Mouse (Mus musculus): Measurements from ENCODE around the gene Tnni3. TPM values are rescaled to one million over a fixed set of nuclear protein-coding genes. Genes with fewer than 3 reads are reported as not detected.

Tnni3 gene
- polyA plus RNA-seq, 1 experiment, result 1,187 TPM

DNA sequence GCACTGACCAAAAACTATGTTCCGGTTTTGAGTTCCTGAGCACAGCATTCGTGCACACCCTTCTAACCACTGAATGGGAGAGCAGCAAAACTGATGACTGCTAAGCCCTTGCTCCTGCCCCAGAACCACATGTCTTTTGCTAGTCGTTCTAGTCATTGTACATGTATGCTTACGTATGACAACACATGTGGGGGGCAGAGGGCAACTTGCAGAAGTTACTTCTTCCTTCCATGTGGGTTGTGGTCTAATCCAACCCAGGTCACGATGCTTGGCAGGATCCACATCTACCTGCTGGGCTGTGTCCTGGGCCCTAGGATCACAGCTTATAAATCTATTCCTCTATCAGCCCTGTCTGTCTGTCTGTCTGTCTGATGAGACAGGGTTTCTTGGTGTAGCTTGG is 20.2 kb downstream of the Tnni3 start:
- peaks cover 19% of the 10 kb centered on the region for H3K4me1 ChIP-seq (replicated peaks; ENCODE audit: control insufficient read depth, insufficient read depth, low read length)
- no peak overlapping the region for H3K4me3 ChIP-seq (ENCODE audit: control insufficient read depth, insufficient read depth, low read length)
- H3K36me3 ChIP-seq (ENCODE audit: control insufficient read depth, insufficient read depth, low read length), result no peaks in the 10 kb centered on the region
- H3K27me3 ChIP-seq (ENCODE audit: control insufficient read depth, insufficient read depth, low read length), result no peaks in the 10 kb centered on the region
- 79% methylated on average over 5 of the region's 5 CpGs for WGBS
- no peak overlapping the region for H3K27ac ChIP-seq (ENCODE audit: control insufficient read depth, insufficient read depth, low read length)
- no peak for DNase-seq
- no peak for TF ChIP-seq CTCF (IDR thresholded peaks at IDR 0.05; ENCODE audit: borderline replicate concordance, control insufficient read depth, extremely low read depth, insufficient read depth, low read length, poor library complexity)
- no peak for TF ChIP-seq POLR2A (IDR thresholded peaks at IDR 0.05; ENCODE audit: control insufficient read depth, extremely low read depth, insufficient read depth, low read length, poor library complexity)

DNA sequence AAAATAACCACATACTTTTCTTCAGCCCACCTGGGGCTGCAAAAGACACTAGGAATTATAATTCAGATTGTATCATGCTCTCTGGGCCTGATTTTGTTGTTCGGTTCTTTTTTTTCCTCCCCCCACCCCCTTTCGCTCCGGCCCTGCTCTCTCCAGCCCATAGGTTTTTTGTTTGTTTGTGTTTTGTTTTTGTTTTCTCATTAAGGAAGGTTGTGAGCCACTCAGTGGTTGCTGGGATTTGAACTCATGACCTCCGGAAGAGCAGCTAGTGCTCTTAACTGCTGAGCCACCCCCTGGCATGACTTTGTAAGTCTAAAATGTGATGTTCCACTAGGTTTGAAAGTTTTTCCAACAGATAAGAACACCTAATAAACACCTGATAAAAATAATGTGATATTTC is 20.9 kb downstream of the Tnni3 start:
- Histone ChIP-seq H3K27me3 (ENCODE audit: control insufficient read depth, insufficient read depth, low read length) (no peaks in the 10 kb centered on the region), H3K36me3 (ENCODE audit: control insufficient read depth, insufficient read depth, low read length) (no peaks in the 10 kb centered on the region), H3K4me3 (ENCODE audit: control insufficient read depth, insufficient read depth, low read length) (no peak overlapping the region), H3K4me1 (replicated peaks; ENCODE audit: control insufficient read depth, insufficient read depth, low read length) (peaks cover 22% of the 10 kb centered on the region), H3K27ac (ENCODE audit: control insufficient read depth, insufficient read depth, low read length) (no peak overlapping the region)
- no peak for DNase-seq
- WGBS, result 91% methylated on average over 4 of the region's 4 CpGs
- TF ChIP-seq CTCF (IDR thresholded peaks at IDR 0.05; ENCODE audit: borderline replicate concordance, control insufficient read depth, extremely low read depth, insufficient read depth, low read length, poor library complexity), result no peak
- TF ChIP-seq POLR2A (IDR thresholded peaks at IDR 0.05; ENCODE audit: control insufficient read depth, extremely low read depth, insufficient read depth, low read length, poor library complexity), result no peak

DNA sequence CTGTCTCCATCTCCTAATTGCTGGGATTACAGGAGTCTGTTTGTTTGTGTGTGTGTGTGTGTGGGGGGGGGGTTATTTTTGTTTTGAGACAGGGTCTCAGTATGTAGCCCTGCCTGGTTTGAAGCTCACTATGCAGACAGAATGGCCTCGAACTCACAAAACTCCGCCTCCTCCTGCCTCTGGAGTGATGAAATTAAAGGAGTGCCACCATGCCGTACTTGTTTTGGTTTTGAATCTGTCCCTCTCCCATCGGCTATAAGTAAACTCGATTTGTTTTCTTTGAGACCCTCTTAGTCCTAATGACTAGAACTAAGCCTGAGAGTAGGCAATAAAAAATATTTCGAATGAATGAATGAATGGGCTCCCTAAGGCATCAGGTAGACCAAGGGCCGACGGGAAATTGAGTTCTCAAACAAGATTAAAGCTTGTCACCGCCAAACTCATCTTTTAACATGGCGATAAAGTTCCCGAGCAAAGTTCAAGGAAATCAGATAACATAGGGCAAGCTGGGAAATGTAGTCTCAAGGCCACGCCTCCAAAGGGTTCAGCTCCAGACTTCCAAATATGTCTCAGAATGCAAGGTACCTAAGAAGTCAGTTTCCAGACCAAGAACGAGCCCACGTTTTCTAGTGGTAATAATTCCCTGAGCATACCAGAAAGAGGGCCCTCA is 21.5 kb downstream of the Tnni3 start:
- TF ChIP-seq POLR2A (IDR thresholded peaks at IDR 0.05; ENCODE audit: control insufficient read depth, extremely low read depth, insufficient read depth, low read length, poor library complexity) (no peak), CTCF (IDR thresholded peaks at IDR 0.05; ENCODE audit: borderline replicate concordance, control insufficient read depth, extremely low read depth, insufficient read depth, low read length, poor library complexity) (no peak)
- peak; percentile 30 for DNase-seq
- H3K4me1 ChIP-seq (replicated peaks; ENCODE audit: control insufficient read depth, insufficient read depth, low read length), result peaks cover 22% of the 10 kb centered on the region
- no peaks in the 10 kb centered on the region for H3K36me3 ChIP-seq (ENCODE audit: control insufficient read depth, insufficient read depth, low read length)
- no peaks in the 10 kb centered on the region for H3K27me3 ChIP-seq (ENCODE audit: control insufficient read depth, insufficient read depth, low read length)
- no peak overlapping the region for H3K4me3 ChIP-seq (ENCODE audit: control insufficient read depth, insufficient read depth, low read length)
- no peak overlapping the region for H3K27ac ChIP-seq (ENCODE audit: control insufficient read depth, insufficient read depth, low read length)
- WGBS, result 53% methylated on average over 14 of the region's 14 CpGs

DNA sequence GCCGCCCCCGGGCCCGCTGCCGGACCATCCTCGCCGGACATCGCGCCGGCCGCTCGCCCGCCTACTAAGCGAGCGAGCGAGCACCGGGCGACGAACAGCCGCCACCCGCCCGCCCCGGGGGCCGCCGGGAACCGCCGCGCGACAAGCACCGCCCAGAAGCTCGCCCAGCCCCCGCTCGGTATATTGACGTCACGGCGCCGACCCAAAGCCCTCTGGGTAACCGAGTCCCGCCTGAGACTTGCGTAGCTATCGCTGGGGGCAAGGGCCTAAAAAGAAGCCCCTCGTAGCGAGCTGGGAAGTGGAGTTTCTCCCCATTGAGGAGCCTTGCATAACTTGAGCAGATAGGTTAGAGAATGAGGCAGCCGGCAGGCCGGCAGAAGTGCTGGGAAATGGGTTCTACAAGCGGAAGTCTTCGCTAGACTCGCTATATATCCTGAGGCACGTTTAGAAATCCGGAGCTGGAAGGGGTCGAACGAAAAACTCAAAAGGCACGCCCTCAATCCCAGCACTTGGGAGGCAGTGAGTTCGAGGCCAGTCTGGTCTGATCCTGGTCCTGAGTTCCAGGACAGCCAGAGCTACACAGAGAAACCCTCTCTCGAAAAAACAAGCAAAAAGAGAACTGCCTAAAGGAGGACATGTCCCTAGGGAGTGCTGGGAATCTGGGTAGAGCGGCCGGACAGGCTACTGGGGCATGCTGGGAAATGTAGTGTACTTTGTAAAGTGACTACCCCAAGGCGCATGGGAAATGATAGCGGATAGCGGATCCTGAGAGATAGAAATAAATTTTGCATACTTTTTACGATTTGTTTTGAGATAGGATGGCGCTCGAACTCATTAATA is 22.3 kb downstream of the Tnni3 start, which contains the start of gene Ppp1r12c:
Ppp1r12c (minus strand) TSS at position 123 of the 840 bp plus-strand sequence.
- DNase-seq, result peak; percentile 94
- H3K4me3 ChIP-seq (ENCODE audit: control insufficient read depth, insufficient read depth, low read length), result peak within 1 kb of the TSS; percentile 100
- peaks cover 22% of the 10 kb centered on the region for H3K4me1 ChIP-seq (replicated peaks; ENCODE audit: control insufficient read depth, insufficient read depth, low read length)
- H3K27me3 ChIP-seq (ENCODE audit: control insufficient read depth, insufficient read depth, low read length), result no peaks in the 10 kb centered on the region
- TF ChIP-seq CTCF (IDR thresholded peaks at IDR 0.05; ENCODE audit: borderline replicate concordance, control insufficient read depth, extremely low read depth, insufficient read depth, low read length, poor library complexity) (peak; percentile 61; the same call in 1 of the 2 replicates), POLR2A (IDR thresholded peaks at IDR 0.05; ENCODE audit: control insufficient read depth, extremely low read depth, insufficient read depth, low read length, poor library complexity) (peak; percentile 88)
- H3K27ac ChIP-seq (ENCODE audit: control insufficient read depth, insufficient read depth, low read length), result peak within 1 kb of the TSS; percentile 95
- peaks cover 4% of the 10 kb centered on the region for H3K36me3 ChIP-seq (ENCODE audit: control insufficient read depth, insufficient read depth, low read length)
- 5% methylated on average over 62 of the region's 62 CpGs for WGBS

DNA sequence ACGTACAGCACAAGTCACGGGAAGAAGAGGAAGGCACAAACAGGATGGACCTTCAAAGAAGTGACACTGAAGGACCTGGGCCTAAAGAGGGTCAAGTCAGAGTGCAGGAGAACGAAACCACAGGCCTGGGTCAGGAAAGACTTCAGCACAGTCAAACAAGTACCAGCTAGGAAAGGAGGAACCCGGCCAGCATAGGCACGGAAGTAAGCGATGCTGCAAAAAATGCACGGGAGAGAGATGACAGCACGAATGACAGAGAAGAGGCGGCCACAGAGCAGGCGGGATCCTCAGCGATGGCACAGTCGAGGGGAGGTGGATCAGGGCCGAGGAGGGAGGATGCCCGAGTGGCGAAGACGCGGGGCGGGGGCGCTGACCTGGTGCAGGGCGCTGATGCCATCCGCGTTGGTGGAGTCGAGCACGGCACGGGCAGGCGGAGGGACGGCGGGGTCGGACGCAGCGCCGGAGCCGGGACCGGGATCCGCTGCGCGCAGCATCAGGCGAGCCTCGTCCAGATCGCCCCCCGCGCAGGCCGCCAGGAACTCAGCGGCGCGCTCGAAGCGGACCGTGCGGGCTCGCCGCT is 23.0 kb downstream of the Tnni3 start:
- peak; percentile 57 for DNase-seq

DNA sequence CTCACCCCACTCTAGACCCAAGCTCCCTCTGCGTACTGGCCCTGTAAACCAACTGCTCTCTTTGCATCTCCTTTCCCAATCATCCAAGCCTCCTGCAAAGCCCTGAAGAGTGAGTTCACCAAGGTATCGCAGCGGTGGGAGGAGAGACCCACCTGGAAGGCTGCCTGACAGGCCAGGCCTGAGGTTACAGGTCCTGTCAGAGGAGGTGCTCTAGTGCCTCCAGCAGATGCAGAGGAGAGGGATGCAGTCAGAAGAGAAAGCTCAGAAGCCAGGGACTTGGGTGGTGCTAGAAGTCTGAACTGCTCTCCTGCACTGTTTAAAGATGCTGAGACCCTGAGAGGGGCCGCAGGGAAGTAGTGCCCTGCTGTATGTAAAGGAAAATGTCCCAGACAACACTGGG is 25.0 kb downstream of the Tnni3 start:
- Histone ChIP-seq H3K27ac (ENCODE audit: control insufficient read depth, insufficient read depth, low read length) (no peak overlapping the region), H3K4me3 (ENCODE audit: control insufficient read depth, insufficient read depth, low read length) (no peak overlapping the region), H3K4me1 (replicated peaks; ENCODE audit: control insufficient read depth, insufficient read depth, low read length) (peaks cover 22% of the 10 kb centered on the region), H3K27me3 (ENCODE audit: control insufficient read depth, insufficient read depth, low read length) (no peaks in the 10 kb centered on the region), H3K36me3 (ENCODE audit: control insufficient read depth, insufficient read depth, low read length) (peaks cover 14% of the 10 kb centered on the region)
- TF ChIP-seq CTCF (IDR thresholded peaks at IDR 0.05; ENCODE audit: borderline replicate concordance, control insufficient read depth, extremely low read depth, insufficient read depth, low read length, poor library complexity) (no peak), POLR2A (IDR thresholded peaks at IDR 0.05; ENCODE audit: control insufficient read depth, extremely low read depth, insufficient read depth, low read length, poor library complexity) (no peak)
- WGBS, result 95% methylated on average over 4 of the region's 4 CpGs
- DNase-seq, result no peak

More for the DNA sequence above, 23.0 kb downstream of the Tnni3 start:
- Histone ChIP-seq H3K4me1 (replicated peaks; ENCODE audit: control insufficient read depth, insufficient read depth, low read length) (peaks cover 22% of the 10 kb centered on the region), H3K4me3 (ENCODE audit: control insufficient read depth, insufficient read depth, low read length) (peak overlapping the region; percentile 100), H3K36me3 (ENCODE audit: control insufficient read depth, insufficient read depth, low read length) (peaks cover 12% of the 10 kb centered on the region), H3K27me3 (ENCODE audit: control insufficient read depth, insufficient read depth, low read length) (no peaks in the 10 kb centered on the region), H3K27ac (ENCODE audit: control insufficient read depth, insufficient read depth, low read length) (peak overlapping the region; percentile 55)
- TF ChIP-seq CTCF (IDR thresholded peaks at IDR 0.05; ENCODE audit: borderline replicate concordance, control insufficient read depth, extremely low read depth, insufficient read depth, low read length, poor library complexity) (no peak), POLR2A (IDR thresholded peaks at IDR 0.05; ENCODE audit: control insufficient read depth, extremely low read depth, insufficient read depth, low read length, poor library complexity) (no peak)
- 2% methylated on average over 52 of the region's 52 CpGs for WGBS

Measured in thymus, adult 2 months (tissue).